Mouse (Mus musculus): ENCODE data around the gene Zcchc14. TPM values are rescaled to one million over a fixed set of nuclear protein-coding genes. Genes with fewer than 3 reads are reported as not detected.
A peak's percentile ranks its signal among the peaks of the same experiment; 100 is the strongest.

The Zcchc14 gene
- polyA plus RNA-seq, 1 experiment from 2014 or later = 15.0 TPM

- Histone ChIP-seq H3K27me3 (no peaks in the 10 kb centered on the region), H3K4me3 (replicated peaks) (peak overlapping the region; percentile 64; the same call in 1 of the 2 replicates), H3K9me3 (replicated peaks) (no peaks in the 10 kb centered on the region), H3K4me2 (replicated peaks) (peak overlapping the region; percentile 93), H3K9ac (no peak overlapping the region), H3K36me3 (no peaks in the 10 kb centered on the region), H3K27ac (replicated peaks) (no peak overlapping the region), H3K4me1 (peaks cover 76% of the 10 kb centered on the region)
- WGBS = 80% methylated on average over 5 of the region's 5 CpGs
- no peak for ATAC-seq (ENCODE audit: insufficient number of reproducible peaks, low FRiP score, low TSS enrichment, low read depth)
Measured at GRCm38 (mm10) chr8:121649423-121649822, 3.3 kb downstream of the Zcchc14 start.

DNA sequence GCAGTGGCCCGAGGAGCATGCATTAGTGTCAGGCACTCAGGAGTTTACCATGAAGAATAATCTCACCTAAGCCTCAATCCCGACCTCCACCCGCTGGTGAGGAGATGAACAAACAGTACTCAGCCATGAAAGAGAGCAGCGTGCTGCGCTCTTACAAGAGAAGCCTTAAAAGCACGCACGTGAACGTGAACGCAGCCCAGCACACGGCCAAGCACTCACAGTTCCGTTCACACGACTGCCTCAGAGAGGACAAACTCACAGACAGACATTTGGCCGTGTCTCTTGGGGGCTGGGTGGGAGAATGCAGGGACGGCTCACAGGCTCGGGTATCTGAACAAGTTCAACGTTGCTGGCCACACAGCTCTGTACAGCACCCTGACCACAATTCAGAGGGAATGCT is 4.2 kb downstream of the Zcchc14 start:
- ATAC-seq (ENCODE audit: insufficient number of reproducible peaks, low FRiP score, low TSS enrichment, low read depth) = no peak
- no peak overlapping the region for H3K4me3 ChIP-seq (replicated peaks)
- WGBS = 65% methylated on average over 16 of the region's 16 CpGs
- H3K27me3 ChIP-seq = no peaks in the 10 kb centered on the region
- no peaks in the 10 kb centered on the region for H3K9me3 ChIP-seq (replicated peaks)
- no peak overlapping the region for H3K27ac ChIP-seq (replicated peaks)
- no peak overlapping the region for H3K4me2 ChIP-seq (replicated peaks)
- H3K36me3 ChIP-seq = no peaks in the 10 kb centered on the region
- H3K9ac ChIP-seq = no peak overlapping the region
- H3K4me1 ChIP-seq = peaks cover 77% of the 10 kb centered on the region

- no peak for ATAC-seq (ENCODE audit: insufficient number of reproducible peaks, low FRiP score, low TSS enrichment, low read depth)
- Histone ChIP-seq H3K27me3 (no peaks in the 10 kb centered on the region), H3K4me1 (peaks cover 83% of the 10 kb centered on the region), H3K4me3 (replicated peaks) (no peak overlapping the region), H3K27ac (replicated peaks) (no peak overlapping the region), H3K4me2 (replicated peaks) (no peak overlapping the region), H3K9ac (no peak overlapping the region), H3K9me3 (replicated peaks) (no peaks in the 10 kb centered on the region), H3K36me3 (no peaks in the 10 kb centered on the region)
- WGBS = 80% methylated on average over 12 of the region's 12 CpGs
Measured at GRCm38 (mm10) chr8:121647511-121648215, 5.0 kb downstream of the Zcchc14 start.

DNA sequence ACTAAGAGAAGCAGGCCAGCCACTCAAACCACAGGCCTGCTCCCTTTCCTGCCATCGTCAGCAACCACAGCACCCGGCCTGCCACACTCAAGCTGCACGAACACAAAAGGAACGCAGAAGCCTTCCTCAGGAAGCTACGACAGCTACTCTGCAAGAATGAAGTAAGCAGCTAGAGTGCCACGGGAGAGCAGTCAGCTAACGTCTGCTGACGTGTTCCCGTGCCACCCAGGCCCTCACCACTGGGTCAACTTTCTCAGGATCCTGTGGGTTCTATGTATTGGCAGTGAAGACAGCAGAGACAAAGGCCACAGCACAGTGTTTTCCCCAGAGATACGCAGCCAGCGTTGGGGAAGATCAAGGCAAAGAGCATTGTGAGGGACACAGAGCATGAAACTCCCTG is 9.3 kb downstream of the Zcchc14 start:
- Histone ChIP-seq H3K27ac (replicated peaks) (peak overlapping the region; percentile 53; the same call in 1 of the 2 replicates), H3K36me3 (no peaks in the 10 kb centered on the region), H3K4me2 (replicated peaks) (no peak overlapping the region), H3K4me1 (peaks cover 64% of the 10 kb centered on the region), H3K9ac (no peak overlapping the region), H3K27me3 (no peaks in the 10 kb centered on the region), H3K9me3 (replicated peaks) (no peaks in the 10 kb centered on the region), H3K4me3 (replicated peaks) (no peak overlapping the region)
- WGBS = 61% methylated on average over 11 of the region's 11 CpGs
- no peak for ATAC-seq (ENCODE audit: insufficient number of reproducible peaks, low FRiP score, low TSS enrichment, low read depth)

GRCm38 (mm10) chr8:121642804-121643203 is 9.9 kb downstream of the Zcchc14 start:
- WGBS = 67% methylated on average over 3 of the region's 3 CpGs
- no peaks in the 10 kb centered on the region for H3K36me3 ChIP-seq
- peaks cover 58% of the 10 kb centered on the region for H3K4me1 ChIP-seq
- no peak overlapping the region for H3K9ac ChIP-seq
- H3K4me2 ChIP-seq (replicated peaks) = no peak overlapping the region
- no peaks in the 10 kb centered on the region for H3K27me3 ChIP-seq
- no peak for ATAC-seq (ENCODE audit: insufficient number of reproducible peaks, low FRiP score, low TSS enrichment, low read depth)
- H3K9me3 ChIP-seq (replicated peaks) = no peaks in the 10 kb centered on the region
- no peak overlapping the region for H3K4me3 ChIP-seq (replicated peaks)
- H3K27ac ChIP-seq (replicated peaks) = no peak overlapping the region

- Histone ChIP-seq H3K4me1 (peaks cover 41% of the 10 kb centered on the region), H3K27me3 (no peaks in the 10 kb centered on the region), H3K9me3 (replicated peaks) (no peaks in the 10 kb centered on the region), H3K9ac (no peak overlapping the region), H3K4me3 (replicated peaks) (no peak overlapping the region), H3K4me2 (replicated peaks) (no peak overlapping the region), H3K36me3 (peaks cover 7% of the 10 kb centered on the region), H3K27ac (replicated peaks) (peak overlapping the region; percentile 59; the same call in 1 of the 2 replicates)
- 66% methylated on average over 8 of the region's 8 CpGs for WGBS
- no peak for ATAC-seq (ENCODE audit: insufficient number of reproducible peaks, low FRiP score, low TSS enrichment, low read depth)
Measured at GRCm38 (mm10) chr8:121636180-121636579, 16.5 kb downstream of the Zcchc14 start.

- Histone ChIP-seq H3K4me1 (peaks cover 38% of the 10 kb centered on the region), H3K27me3 (no peaks in the 10 kb centered on the region), H3K9ac (no peak overlapping the region), H3K9me3 (replicated peaks) (no peaks in the 10 kb centered on the region), H3K4me3 (replicated peaks) (no peak overlapping the region), H3K4me2 (replicated peaks) (no peak overlapping the region), H3K36me3 (peaks cover 7% of the 10 kb centered on the region), H3K27ac (replicated peaks) (0 out of 2 replicates have a peak overlapping the region, but pooled peaks have one; percentile 59)
- 40% methylated on average over 6 of the region's 6 CpGs for WGBS
- no peak for ATAC-seq (ENCODE audit: insufficient number of reproducible peaks, low FRiP score, low TSS enrichment, low read depth)
Measured at GRCm38 (mm10) chr8:121635534-121635933, 17.2 kb downstream of the Zcchc14 start.

DNA sequence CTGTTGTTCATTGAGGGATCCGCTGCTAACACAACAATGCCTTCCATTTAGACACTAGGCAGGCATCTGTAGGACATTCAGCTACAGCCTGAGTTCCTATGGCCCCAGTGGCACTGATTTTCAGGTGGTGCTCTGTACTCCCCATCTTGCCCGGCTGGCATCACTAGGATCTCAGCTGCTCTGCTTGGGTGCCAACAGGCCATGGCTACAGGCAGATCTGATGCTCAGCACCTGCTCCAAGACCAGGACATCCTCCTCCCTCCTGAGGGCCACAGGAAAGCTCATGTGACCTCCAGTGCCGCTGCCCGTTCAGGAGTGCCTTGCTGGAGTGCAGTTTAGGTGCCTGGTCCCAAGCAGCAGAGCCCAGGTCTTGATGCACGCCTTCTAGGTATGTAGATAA is 20.3 kb downstream of the Zcchc14 start:
- Histone ChIP-seq H3K9ac (no peak overlapping the region), H3K27me3 (no peaks in the 10 kb centered on the region), H3K4me3 (replicated peaks) (no peak overlapping the region), H3K4me2 (replicated peaks) (no peak overlapping the region), H3K4me1 (peaks cover 38% of the 10 kb centered on the region), H3K27ac (replicated peaks) (no peak overlapping the region), H3K36me3 (peaks cover 27% of the 10 kb centered on the region), H3K9me3 (replicated peaks) (no peaks in the 10 kb centered on the region)
- ATAC-seq (ENCODE audit: insufficient number of reproducible peaks, low FRiP score, low TSS enrichment, low read depth) = no peak
- whole genome bisulfite sequencing = 78% methylated on average over 5 of the region's 5 CpGs

DNA sequence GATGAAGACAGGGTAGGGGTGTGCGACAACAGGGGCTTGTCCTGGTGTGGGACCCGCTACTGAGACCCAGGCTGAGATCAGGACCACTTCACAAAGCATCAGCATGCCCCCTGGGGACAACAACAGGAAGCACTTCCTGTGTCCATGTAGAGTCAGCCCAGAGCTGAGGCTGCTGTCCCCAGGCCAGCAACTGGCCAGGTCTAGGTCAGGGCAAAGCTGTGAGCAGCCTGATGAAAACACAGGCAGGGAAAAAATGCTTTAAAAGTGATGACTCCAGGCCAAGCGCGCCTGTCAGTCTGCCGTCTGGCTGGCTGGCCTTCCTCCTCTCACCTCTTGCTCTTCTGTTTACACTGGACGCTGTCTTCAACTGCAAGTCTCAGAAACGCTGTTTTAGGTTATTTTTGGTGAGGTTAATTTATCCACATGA is 21.0 kb downstream of the Zcchc14 start:
- H3K27ac ChIP-seq (replicated peaks) = peak overlapping the region; percentile 23

DNA sequence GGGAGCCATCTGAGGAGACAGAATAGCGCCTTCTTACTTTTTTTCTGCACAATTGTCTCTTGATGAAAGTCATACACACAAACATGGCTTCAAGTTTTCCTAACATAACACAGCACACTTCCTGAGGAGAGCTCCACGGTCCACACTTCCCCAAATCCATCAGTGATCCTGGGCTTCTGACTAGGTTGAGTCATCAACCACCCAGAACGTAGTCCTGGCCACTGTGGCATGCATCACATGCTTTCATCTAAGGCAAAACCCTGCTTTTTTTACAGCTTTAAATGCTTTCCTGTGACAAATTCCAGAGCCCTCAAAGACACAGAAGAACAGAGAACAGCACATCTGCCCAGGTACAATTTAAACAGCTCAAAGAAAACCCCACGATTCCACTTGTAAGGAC is 24.0 kb downstream of the Zcchc14 start:
- Histone ChIP-seq H3K9me3 (replicated peaks) (no peaks in the 10 kb centered on the region), H3K36me3 (peaks cover 36% of the 10 kb centered on the region), H3K27ac (replicated peaks) (no peak overlapping the region), H3K4me3 (replicated peaks) (no peak overlapping the region), H3K4me2 (replicated peaks) (no peak overlapping the region), H3K4me1 (peaks cover 27% of the 10 kb centered on the region), H3K9ac (no peak overlapping the region), H3K27me3 (no peaks in the 10 kb centered on the region)
- no peak for ATAC-seq (ENCODE audit: insufficient number of reproducible peaks, low FRiP score, low TSS enrichment, low read depth)
- WGBS = 89% methylated on average over 4 of the region's 4 CpGs

More for the DNA sequence above, 21.0 kb downstream of the Zcchc14 start:
- Histone ChIP-seq H3K27me3 (no peaks in the 10 kb centered on the region), H3K9me3 (replicated peaks) (no peaks in the 10 kb centered on the region), H3K36me3 (peaks cover 34% of the 10 kb centered on the region), H3K4me2 (replicated peaks) (no peak overlapping the region), H3K9ac (no peak overlapping the region), H3K4me3 (replicated peaks) (no peak overlapping the region), H3K4me1 (peaks cover 32% of the 10 kb centered on the region)
- 0 out of 2 replicates have a peak, but pooled peaks have one; percentile 30 for ATAC-seq (ENCODE audit: insufficient number of reproducible peaks, low FRiP score, low TSS enrichment, low read depth)
- WGBS = 50% methylated on average over 7 of the region's 7 CpGs

GRCm38 (mm10) chr8:121623043-121623442 is 29.7 kb downstream of the Zcchc14 start:
- Histone ChIP-seq H3K27ac (replicated peaks) (no peak overlapping the region), H3K9ac (no peak overlapping the region), H3K27me3 (no peaks in the 10 kb centered on the region), H3K4me3 (replicated peaks) (no peak overlapping the region), H3K36me3 (peaks cover 23% of the 10 kb centered on the region), H3K4me1 (peaks cover 28% of the 10 kb centered on the region), H3K4me2 (replicated peaks) (no peak overlapping the region), H3K9me3 (replicated peaks) (no peaks in the 10 kb centered on the region)
- 65% methylated on average over 8 of the region's 8 CpGs for WGBS
- no peak for ATAC-seq (ENCODE audit: insufficient number of reproducible peaks, low FRiP score, low TSS enrichment, low read depth)

DNA sequence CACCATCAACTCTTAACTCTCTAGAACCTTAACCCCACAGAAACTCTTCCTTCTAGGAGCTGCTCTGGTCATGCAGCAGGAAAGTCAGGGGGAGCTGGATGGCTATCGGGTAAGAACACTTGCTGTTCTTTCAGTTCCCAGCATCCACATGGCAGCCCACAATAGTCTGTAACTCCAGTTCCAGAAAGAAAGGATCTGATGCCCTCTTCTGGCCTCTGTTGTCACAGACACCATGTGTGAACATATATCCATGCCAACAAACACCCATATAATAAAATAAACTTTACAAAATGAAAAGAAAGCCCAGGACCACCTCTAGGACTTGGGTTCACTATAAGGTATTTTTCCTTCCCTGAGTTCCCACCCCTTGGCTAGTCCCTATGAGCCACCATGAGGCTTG is 30.8 kb downstream of the Zcchc14 start:
- no peaks in the 10 kb centered on the region for H3K27me3 ChIP-seq
- H3K9ac ChIP-seq = no peak overlapping the region
- H3K4me2 ChIP-seq (replicated peaks) = no peak overlapping the region
- WGBS = 81% methylated on average over 1 of the region's 1 CpGs
- H3K36me3 ChIP-seq = peaks cover 19% of the 10 kb centered on the region
- H3K4me1 ChIP-seq = peaks cover 28% of the 10 kb centered on the region
- no peak overlapping the region for H3K4me3 ChIP-seq (replicated peaks)
- H3K27ac ChIP-seq (replicated peaks) = no peak overlapping the region
- no peak for ATAC-seq (ENCODE audit: insufficient number of reproducible peaks, low FRiP score, low TSS enrichment, low read depth)
- H3K9me3 ChIP-seq (replicated peaks) = no peaks in the 10 kb centered on the region
